Mouse (Mus musculus): Measurements from ENCODE around the gene Plpp2.

DNA sequence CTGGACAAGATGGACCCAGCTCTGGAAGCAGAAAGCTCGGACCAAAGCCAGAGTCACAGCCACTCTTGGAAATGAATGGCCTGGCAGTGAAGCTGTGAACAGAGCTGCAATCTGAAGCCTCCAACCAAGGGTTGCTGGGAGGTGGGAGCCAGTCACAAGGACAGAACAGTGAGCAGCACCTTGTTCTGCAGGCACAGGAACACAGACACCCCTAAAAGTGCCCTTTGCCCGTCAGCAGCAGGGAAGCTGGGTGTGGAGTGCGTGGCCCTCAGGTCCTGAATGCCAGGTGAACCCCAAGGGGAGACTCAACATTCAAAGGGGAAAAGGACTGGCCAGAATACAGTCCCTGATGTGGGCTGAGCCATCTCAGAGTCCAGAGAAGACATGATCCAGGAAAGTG lies 2.0 kb downstream of the Plpp2 start:
- no peak for TF ChIP-seq CTCF (IDR thresholded peaks at IDR 0.05; ENCODE audit: control insufficient read depth, insufficient read depth, low read length)
- no peak for TF ChIP-seq POLR2A (IDR thresholded peaks at IDR 0.05; ENCODE audit: borderline replicate concordance, control insufficient read depth, low read depth, low read length)

Data from bone marrow, adult 2 months (tissue).